Mouse (Mus musculus) C2C12 (cell line): ENCODE measurements at regions not wholly inside any gene's neighbourhood (a gene's known extent, or its start where the extent isn't known, plus 50 kb on each side); places are given as distances from the start of the nearest gene placed in this dataset.

ENCODE experiments used
- H3K27me3 ChIP-seq: one replicate; pipeline ENCODE4 v1.6.1; 2011; ENCODE audit not compliant: control insufficient read depth, insufficient read depth, insufficient read length
- H3K36me3 ChIP-seq: one replicate; pipeline ENCODE4 v1.6.1; 2011; ENCODE audit not compliant: control insufficient read depth, insufficient read depth
- H3K4me3 ChIP-seq: one replicate; pipeline ENCODE4 v1.5.1; 2011; ENCODE audit warnings: mild to moderate bottlenecking, control low read depth; ENCODE audit not compliant: poor library complexity, insufficient read depth, severe bottlenecking
- H3K79me2 ChIP-seq: one replicate; pipeline ENCODE4 v1.6.1; 2011; ENCODE audit not compliant: control insufficient read depth, insufficient read depth
- H3K79me3 ChIP-seq: one replicate; pipeline ENCODE4 v1.6.1; 2011; ENCODE audit warnings: low read depth, control low read depth
- H3ac ChIP-seq: one replicate; pipeline ENCODE3; 2011; ENCODE audit warnings: low read depth; ENCODE audit not compliant: control insufficient read depth, insufficient read length
- CEBPB ChIP-seq: IDR thresholded peaks from one replicate; pipeline ENCODE4 v1.6.1; 2011; ENCODE audit warnings: low read depth, mild to moderate bottlenecking, control low read depth, moderate library complexity
- CTCF ChIP-seq: IDR thresholded peaks from one replicate; pipeline ENCODE4 v1.5.1; 2011; ENCODE audit not compliant: control insufficient read depth, insufficient read depth, insufficient read length
- FOSL1 ChIP-seq: IDR thresholded peaks from one replicate; pipeline ENCODE4 v1.8.0; 2011; ENCODE audit warnings: mild to moderate bottlenecking, low read length; ENCODE audit not compliant: poor library complexity, insufficient read depth, severe bottlenecking
- MAX ChIP-seq: IDR thresholded peaks from one replicate; pipeline ENCODE4 v1.6.1; 2011; ENCODE audit warnings: mild to moderate bottlenecking, control low read depth
- MYOD1 ChIP-seq: IDR thresholded peaks from one replicate; pipeline ENCODE4 v1.6.1; 2011; ENCODE audit warnings: low read depth; ENCODE audit not compliant: control insufficient read depth, insufficient read length
- MYOG ChIP-seq: IDR thresholded peaks from one replicate; pipeline ENCODE4 v1.6.1; 2011; ENCODE audit not compliant: control insufficient read depth, insufficient read length; ENCODE audit errors: extremely low read depth
- USF1 ChIP-seq: IDR thresholded peaks from one replicate; pipeline ENCODE4 v1.6.1; 2011; ENCODE audit warnings: low read depth, mild to moderate bottlenecking, control low read depth, moderate library complexity

DNA sequence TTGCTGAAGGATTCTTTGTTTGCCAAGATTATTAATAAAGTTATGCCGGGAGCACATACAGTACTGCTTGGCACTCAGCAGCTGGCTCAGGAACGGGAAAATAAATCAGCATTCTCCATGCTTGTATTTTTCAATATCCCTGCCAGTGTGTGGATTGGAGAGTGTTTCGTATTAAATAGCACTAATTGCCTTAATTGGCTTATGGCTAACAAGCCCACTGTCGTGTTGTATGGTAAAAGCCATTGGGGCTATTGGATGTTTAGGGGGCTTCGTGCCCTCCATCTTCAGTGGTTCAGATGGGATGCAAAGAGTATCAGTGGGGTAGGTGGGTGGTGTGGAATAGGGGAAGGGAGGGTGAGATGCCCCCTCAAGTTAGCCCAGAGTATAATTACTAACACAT, 259.9 kb downstream of the Rnd3 start:
- no peaks in the 10 kb centered on the region for H3K79me3 ChIP-seq
- no peaks in the 10 kb centered on the region for H3K79me2 ChIP-seq
- H3K4me3 ChIP-seq: no peak overlapping the region
- no peaks in the 10 kb centered on the region for H3K36me3 ChIP-seq
- H3ac ChIP-seq: no peak overlapping the region
- H3K27me3 ChIP-seq: no peaks in the 10 kb centered on the region
- no peak for TF ChIP-seq MYOD1
- TF ChIP-seq CEBPB: no peak
- no peak for TF ChIP-seq MAX
- no peak for TF ChIP-seq USF1

DNA sequence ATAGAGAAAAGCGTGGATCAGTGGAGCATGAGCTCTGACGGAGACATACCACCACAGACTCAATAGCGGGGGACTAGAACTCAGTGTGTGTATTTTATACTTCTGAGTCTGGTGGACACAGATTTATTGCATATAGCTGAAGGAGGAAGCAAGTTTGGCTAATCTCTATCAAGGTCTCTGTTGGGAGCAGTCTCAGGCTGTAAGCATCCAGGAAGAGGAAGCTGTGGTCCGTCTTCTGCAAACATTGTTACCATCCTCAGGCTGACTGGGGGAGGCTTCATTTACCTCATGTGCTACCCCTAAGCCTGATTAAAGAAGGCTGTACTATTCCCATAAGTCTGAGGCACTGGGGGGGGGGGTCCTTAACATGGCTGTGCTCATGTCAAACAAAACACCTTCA, 261.0 kb downstream of the Rnd3 start:
- Histone ChIP-seq H3K79me2 (no peaks in the 10 kb centered on the region), H3K4me3 (no peak overlapping the region), H3K79me3 (no peaks in the 10 kb centered on the region), H3ac (no peak overlapping the region), H3K36me3 (no peaks in the 10 kb centered on the region), H3K27me3 (no peaks in the 10 kb centered on the region)
- TF ChIP-seq USF1 (no peak), MYOD1 (no peak), MYOG (no peak), CTCF (no peak), FOSL1 (no peak), MAX (no peak), CEBPB (no peak)

DNA sequence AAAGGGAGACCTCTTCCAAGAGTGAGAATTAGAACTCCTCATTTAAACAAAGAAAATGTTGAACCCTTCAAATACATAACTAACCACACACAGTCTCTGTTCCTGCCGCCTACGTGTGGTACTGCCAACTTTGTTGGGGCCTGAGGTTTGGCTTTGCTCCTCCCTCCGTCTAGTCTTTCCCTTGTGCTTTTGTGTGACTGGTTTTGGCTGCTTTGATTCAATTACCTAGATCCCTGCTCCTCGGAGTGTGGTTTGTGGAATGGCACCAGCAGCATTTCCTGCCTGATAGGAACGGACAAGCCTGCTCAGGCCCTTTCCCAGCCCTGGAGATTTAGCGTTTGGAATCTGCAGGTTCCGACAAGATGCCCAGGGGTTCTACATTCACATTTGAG, 263.0 kb downstream of the Rnd3 start:
- Histone ChIP-seq H3K79me3 (no peaks in the 10 kb centered on the region), H3K4me3 (no peak overlapping the region), H3K79me2 (no peaks in the 10 kb centered on the region), H3K36me3 (no peaks in the 10 kb centered on the region), H3ac (no peak overlapping the region), H3K27me3 (no peaks in the 10 kb centered on the region)
- TF ChIP-seq CTCF (no peak), CEBPB (no peak), USF1 (no peak), MAX (no peak), MYOG (no peak), MYOD1 (no peak), FOSL1 (no peak)

DNA sequence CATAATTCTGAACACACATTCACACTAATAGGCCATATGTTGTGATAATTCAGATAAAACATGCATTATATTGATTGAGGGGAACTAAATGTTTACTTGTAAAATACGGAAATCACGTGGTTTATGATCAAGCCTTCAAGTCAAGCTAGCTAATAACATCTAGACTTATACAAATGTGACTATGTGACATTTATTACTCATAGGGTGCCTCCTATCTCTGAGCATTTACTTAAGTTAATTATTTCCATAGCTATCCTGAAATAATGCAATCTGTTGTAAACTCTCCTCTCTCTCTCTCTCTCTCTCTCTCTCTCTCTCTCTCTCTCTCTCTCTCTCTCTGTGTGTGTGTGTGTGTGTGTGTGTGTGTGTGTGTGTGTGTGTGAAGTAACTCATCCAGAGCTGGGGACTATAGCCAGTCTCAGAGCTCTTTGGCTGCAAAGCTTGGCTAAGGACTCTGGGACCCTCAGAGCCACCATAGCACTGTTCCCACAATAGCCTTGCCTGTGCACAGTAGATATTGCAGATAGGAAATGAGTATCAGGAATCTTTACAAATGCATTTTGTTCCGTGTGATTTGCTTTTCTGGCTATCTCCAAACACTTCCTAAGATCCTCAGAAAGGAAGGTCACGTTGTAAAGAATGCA, 263.5 kb downstream of the Rnd3 start:
- TF ChIP-seq FOSL1: no peak
- H3ac ChIP-seq: no peak overlapping the region
- no peaks in the 10 kb centered on the region for H3K27me3 ChIP-seq
- no peak overlapping the region for H3K4me3 ChIP-seq
- no peaks in the 10 kb centered on the region for H3K36me3 ChIP-seq
- no peaks in the 10 kb centered on the region for H3K79me2 ChIP-seq
- no peaks in the 10 kb centered on the region for H3K79me3 ChIP-seq

DNA sequence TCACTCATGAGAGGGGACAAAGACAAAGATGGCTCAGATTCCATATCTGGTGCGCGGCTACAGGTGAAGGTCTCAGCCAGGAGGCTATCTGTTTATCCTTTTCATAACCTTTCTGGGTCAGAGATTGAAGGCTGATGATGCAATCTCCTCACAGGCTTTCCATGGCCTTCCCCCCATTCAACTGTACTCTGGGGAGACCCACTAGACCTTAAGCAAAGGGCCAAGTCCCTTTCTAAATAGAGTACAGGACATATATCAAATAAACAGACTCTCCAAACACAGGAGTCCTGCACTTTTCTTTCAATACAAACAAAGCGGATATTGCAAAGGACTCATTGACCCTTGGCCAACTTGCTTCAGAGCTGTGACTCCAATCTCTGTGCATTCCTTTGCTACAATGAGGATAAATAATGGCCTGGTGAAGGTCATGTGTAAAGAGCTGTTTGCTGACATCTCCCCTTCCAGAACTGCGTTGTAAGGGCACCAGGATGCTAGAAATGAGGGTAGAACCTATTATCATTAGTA, 267.3 kb downstream of the Rnd3 start:
- H3K79me3 ChIP-seq: no peaks in the 10 kb centered on the region
- H3K4me3 ChIP-seq: no peak overlapping the region
- H3K27me3 ChIP-seq: no peaks in the 10 kb centered on the region
- H3K79me2 ChIP-seq: no peaks in the 10 kb centered on the region
- no peak overlapping the region for H3ac ChIP-seq
- TF ChIP-seq MAX (no peak), MYOD1 (no peak), USF1 (no peak)
- H3K36me3 ChIP-seq: no peaks in the 10 kb centered on the region

DNA sequence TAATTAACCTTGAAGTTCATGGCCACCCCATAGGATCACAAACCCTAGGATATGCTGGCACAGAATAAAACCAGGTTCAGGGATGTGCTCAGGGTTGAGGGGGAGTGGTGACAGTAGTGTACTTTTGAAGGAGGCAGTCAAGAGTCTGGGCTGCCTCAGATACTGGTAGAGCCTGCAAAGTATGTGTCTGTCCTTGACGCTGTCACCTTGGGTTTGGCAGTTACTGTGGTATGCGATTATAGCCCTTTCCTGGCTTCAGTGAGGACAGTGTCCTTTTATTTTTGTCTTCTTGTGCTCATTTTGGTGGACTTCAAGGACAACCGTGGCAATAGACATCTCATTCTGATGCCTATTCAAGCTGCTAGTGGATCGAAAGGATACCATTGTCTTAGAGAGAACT, 268.1 kb downstream of the Rnd3 start:
- Histone ChIP-seq H3K79me2 (no peaks in the 10 kb centered on the region), H3ac (no peak overlapping the region), H3K36me3 (no peaks in the 10 kb centered on the region), H3K4me3 (no peak overlapping the region), H3K27me3 (no peaks in the 10 kb centered on the region), H3K79me3 (no peaks in the 10 kb centered on the region)
- TF ChIP-seq CEBPB (no peak), MYOD1 (no peak), MAX (no peak), USF1 (no peak), FOSL1 (no peak), CTCF (no peak), MYOG (no peak)
